Mouse (Mus musculus) midbrain, embryonic 11.5 days (tissue): Measurements from ENCODE around the gene Cby1. TPM values are rescaled to one million over a fixed set of nuclear protein-coding genes. Genes with fewer than 3 reads are reported as not detected.
A peak's percentile ranks its signal among the peaks of the same experiment; 100 is the strongest.

ENCODE experiments used
- ATAC-seq: fragments of 200-750 bp; cut with Nextera tagmentation; 2 replicates; pipeline ENCODE4 v1.8.0; 2017; ENCODE audit warnings: moderate TSS enrichment, moderate library complexity; ENCODE audit not compliant: low FRiP score
- DNase-seq: peaks from one replicate; pipeline ENCODE4 v3.0.0; 2015; ENCODE audit warnings: low spot score; ENCODE audit errors: missing footprints
- H3K27ac ChIP-seq: fragments of 300-500 bp; sonication (generic); 2 replicates; pipeline ENCODE4 v1.5.1; 2014; ENCODE audit warnings: low read depth, low read length
- H3K27me3 ChIP-seq: fragments of 300-500 bp; sonication (generic); 2 replicates; pipeline ENCODE4 v1.6.1; 2014; ENCODE audit warnings: mild to moderate bottlenecking, low read length, moderate library complexity, mixed read lengths; ENCODE audit not compliant: control insufficient read depth, insufficient read depth
- H3K36me3 ChIP-seq: fragments of 300-500 bp; sonication (generic); 2 replicates; pipeline ENCODE4 v1.6.1; 2014; ENCODE audit warnings: mild to moderate bottlenecking, low read length, moderate library complexity, mixed read lengths; ENCODE audit not compliant: control insufficient read depth, insufficient read depth
- H3K4me1 ChIP-seq: fragments of 300-500 bp; sonication (generic); 2 replicates; pipeline ENCODE4 v1.6.1; 2014; ENCODE audit warnings: low read length; ENCODE audit not compliant: control insufficient read depth, insufficient read depth
- H3K4me2 ChIP-seq: fragments of 300-500 bp; sonication (generic); 2 replicates; pipeline ENCODE4 v1.6.1; 2014; ENCODE audit warnings: mild to moderate bottlenecking, moderate library complexity
- H3K4me3 ChIP-seq: fragments of 300-500 bp; sonication (generic); 2 replicates; pipeline ENCODE4 v1.5.1; 2014; ENCODE audit warnings: low read depth, low read length
- H3K9ac ChIP-seq: fragments of 300-500 bp; sonication (generic); 2 replicates; pipeline ENCODE4 v1.6.1; 2014; ENCODE audit warnings: low read length
- H3K9me3 ChIP-seq: fragments of 300-500 bp; sonication (generic); 2 replicates; pipeline ENCODE4 v1.6.1; 2016; ENCODE audit warnings: low read length; ENCODE audit not compliant: control insufficient read depth
- WGBS: fragments of 180-500 bp; shearing (Covaris S2); extraction: QIAGEN DNeasy Blood & Tissue Kit; methylation state at CpG from one replicate; pipeline ENCODE4 v1.1.7; 2014; 5-methylcytosine and 5-hydroxymethylcytosine counted together
- polyA plus RNA-seq: library from polyadenylated mRNA; unstranded; fragments of >200 nt; fragmentation: Nextera tagmentation; extraction: Ambion mirVana; gene quantifications from 2 replicates; pipeline ENCODE4 v1.2.1, GENCODE M21; 2014

Gene Cby1
- polyA plus RNA-seq, 1 experiment from 2014 or later, result 87.4 TPM

GRCm38 (mm10) chr15:79684616-79685015 lies 25.6 kb downstream of the Cby1 start:
- Histone ChIP-seq H3K9ac (peak overlapping the region; percentile 2; the same call in 1 of the 2 replicates), H3K9me3 (no peaks in the 10 kb centered on the region), H3K4me1 (peaks cover 23% of the 10 kb centered on the region), H3K27me3 (no peaks in the 10 kb centered on the region), H3K36me3 (no peaks in the 10 kb centered on the region), H3K27ac (no peak overlapping the region), H3K4me2 (peak overlapping the region; percentile 66; the same call in 1 of the 2 replicates), H3K4me3 (no peak overlapping the region)
- ATAC-seq (no peak), DNase-seq (no peak)
- WGBS, result 92% methylated on average over 6 of the region's 6 CpGs

GRCm38 (mm10) chr15:79685141-79685641 lies 26.2 kb downstream of the Cby1 start:
- no peaks in the 10 kb centered on the region for H3K27me3 ChIP-seq
- ATAC-seq, result no peak
- H3K4me2 ChIP-seq, result peak overlapping the region; percentile 66
- no peaks in the 10 kb centered on the region for H3K36me3 ChIP-seq
- 62% methylated on average over 6 of the region's 6 CpGs for WGBS
- no peaks in the 10 kb centered on the region for H3K9me3 ChIP-seq
- peak overlapping the region; percentile 79; the same call in 1 of the 2 replicates for H3K4me3 ChIP-seq
- H3K9ac ChIP-seq, result peak overlapping the region; percentile 84; the same call in 1 of the 2 replicates
- H3K4me1 ChIP-seq, result peaks cover 27% of the 10 kb centered on the region
- no peak for DNase-seq
- no peak overlapping the region for H3K27ac ChIP-seq

GRCm38 (mm10) chr15:79686046-79686869 lies 27.3 kb downstream of the Cby1 start:
- 22% methylated on average over 15 of the region's 15 CpGs for WGBS
- Histone ChIP-seq H3K4me3 (peak overlapping the region; percentile 79), H3K4me2 (peak overlapping the region; percentile 66), H3K36me3 (no peaks in the 10 kb centered on the region), H3K27ac (no peak overlapping the region), H3K27me3 (no peaks in the 10 kb centered on the region), H3K9ac (peak overlapping the region; percentile 84), H3K4me1 (peaks cover 27% of the 10 kb centered on the region), H3K9me3 (no peaks in the 10 kb centered on the region)
- ATAC-seq, result no peak
- no peak for DNase-seq

GRCm38 (mm10) chr15:79687175-79687574 lies 28.2 kb downstream of the Cby1 start:
- Histone ChIP-seq H3K9me3 (no peaks in the 10 kb centered on the region), H3K27me3 (no peaks in the 10 kb centered on the region), H3K4me2 (peak overlapping the region; percentile 66), H3K9ac (peak overlapping the region; percentile 84), H3K4me1 (peaks cover 36% of the 10 kb centered on the region), H3K36me3 (no peaks in the 10 kb centered on the region), H3K4me3 (peak overlapping the region; percentile 79), H3K27ac (peak overlapping the region; percentile 17; the same call in 1 of the 2 replicates)
- WGBS, result 0% methylated on average over 29 of the region's 33 CpGs
- ATAC-seq, result no peak
- peak; percentile 96 for DNase-seq

- peak within 1 kb of the TSS; percentile 79 for H3K4me3 ChIP-seq
- no peaks in the 10 kb centered on the region for H3K27me3 ChIP-seq
- H3K9ac ChIP-seq, result peak within 1 kb of the TSS; percentile 84
- peaks cover 40% of the 10 kb centered on the region for H3K4me1 ChIP-seq
- no peaks in the 10 kb centered on the region for H3K36me3 ChIP-seq
- under 1% methylated on average over 63 of the region's 72 CpGs for WGBS
- no peaks in the 10 kb centered on the region for H3K9me3 ChIP-seq
- DNase-seq, result peak; percentile 100
- H3K27ac ChIP-seq, result peak within 1 kb of the TSS; percentile 85
- ATAC-seq, result peak; percentile 61
- H3K4me2 ChIP-seq, result peak within 1 kb of the TSS; percentile 66
These were observed 28.8 kb downstream of the Cby1 start, which contains the start of gene Josd1 for GRCm38 (mm10) chr15:79687646-79688267. Gene Josd1 (minus strand): TSS chr15:79687919.

- Histone ChIP-seq H3K36me3 (no peaks in the 10 kb centered on the region), H3K4me1 (peaks cover 41% of the 10 kb centered on the region), H3K4me2 (peak overlapping the region; percentile 66), H3K27ac (peak overlapping the region; percentile 85), H3K27me3 (no peaks in the 10 kb centered on the region), H3K9ac (peak overlapping the region; percentile 84), H3K4me3 (peak overlapping the region; percentile 79), H3K9me3 (no peaks in the 10 kb centered on the region)
- WGBS, result 5% methylated on average over 8 of the region's 8 CpGs
- ATAC-seq (no peak), DNase-seq (no peak)
These were observed 29.4 kb downstream of the Cby1 start for GRCm38 (mm10) chr15:79688268-79688956.

GRCm38 (mm10) chr15:79689662-79690425 lies 30.8 kb downstream of the Cby1 start:
- 18% methylated on average over 24 of the region's 24 CpGs for WGBS
- H3K27me3 ChIP-seq, result no peaks in the 10 kb centered on the region
- H3K36me3 ChIP-seq, result no peaks in the 10 kb centered on the region
- H3K9me3 ChIP-seq, result no peaks in the 10 kb centered on the region
- no peak overlapping the region for H3K27ac ChIP-seq
- peak overlapping the region; percentile 30; the same call in 1 of the 2 replicates for H3K9ac ChIP-seq
- peaks cover 41% of the 10 kb centered on the region for H3K4me1 ChIP-seq
- no peak for DNase-seq
- peak overlapping the region; percentile 95 for H3K4me3 ChIP-seq
- ATAC-seq, result no peak
- peak overlapping the region; percentile 51 for H3K4me2 ChIP-seq

GRCm38 (mm10) chr15:79690426-79691022 lies 31.5 kb downstream of the Cby1 start, which contains the start of gene Gtpbp1:
Gene Gtpbp1 (plus strand): TSS chr15:79690845.
- Histone ChIP-seq H3K27me3 (no peaks in the 10 kb centered on the region), H3K27ac (peak within 1 kb of the TSS; percentile 82), H3K36me3 (no peaks in the 10 kb centered on the region), H3K4me1 (peaks cover 34% of the 10 kb centered on the region), H3K4me3 (peak within 1 kb of the TSS; percentile 95), H3K9ac (peak within 1 kb of the TSS; percentile 91), H3K9me3 (no peaks in the 10 kb centered on the region), H3K4me2 (peak within 1 kb of the TSS; percentile 99)
- WGBS, result under 1% methylated on average over 45 of the region's 45 CpGs
- ATAC-seq, result peak; percentile 96
- DNase-seq, result peak; percentile 98
